Mouse (Mus musculus): ENCODE measurements around the gene Gm21973. TPM values are rescaled to one million over a fixed set of nuclear protein-coding genes. Genes with fewer than 3 reads are reported as not detected.

Gm21973 gene
- total and polyA plus RNA-seq, 2 experiments from 2014 or later: not detected

DNA sequence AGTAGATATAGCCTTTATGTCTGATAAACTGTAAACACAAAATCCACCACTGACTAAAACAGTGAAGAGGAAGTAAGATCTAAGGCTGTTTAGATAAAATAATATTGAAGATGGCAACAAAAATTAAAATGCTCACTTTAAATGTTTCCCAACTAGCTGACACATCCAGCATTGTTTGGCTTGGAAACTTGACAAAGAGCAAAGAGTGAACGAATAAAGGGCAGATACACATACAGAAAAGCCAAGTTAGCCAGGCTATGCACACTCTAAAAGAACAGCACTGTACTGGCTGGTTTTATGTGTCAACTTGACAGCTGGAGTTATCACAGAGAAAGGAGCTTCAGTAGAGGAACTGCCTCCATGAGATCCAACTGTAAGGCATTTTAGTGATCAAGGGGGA, 27.1 kb upstream of the Gm21973 start:
- ATAC-seq (ENCODE audit: low FRiP score): no peak
- H3K9me3 ChIP-seq (ENCODE audit: low read length): no peaks in the 10 kb centered on the region

DNA sequence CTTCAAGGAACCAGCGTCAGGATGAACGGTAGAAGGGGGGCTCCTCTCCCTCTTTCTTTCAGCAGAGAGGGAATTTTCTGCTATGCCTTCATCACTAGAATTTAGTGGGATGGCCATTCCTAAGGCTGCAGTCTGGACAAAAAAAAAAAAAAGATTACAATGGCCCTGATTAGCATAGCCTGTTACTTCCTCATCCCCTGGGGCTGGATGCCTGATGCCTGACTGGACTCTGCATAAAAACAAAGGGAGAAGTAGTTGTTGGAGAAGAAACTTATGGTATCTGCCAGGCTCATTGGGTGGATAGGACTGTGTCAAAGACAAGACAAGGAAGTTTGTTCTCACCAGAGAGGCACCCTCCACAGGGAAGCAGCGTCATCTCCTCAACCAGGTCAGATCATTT, 25.7 kb upstream of the Gm21973 start:
- Histone ChIP-seq H3K9me3 (ENCODE audit: low read length) (no peaks in the 10 kb centered on the region), H3K4me1 (ENCODE audit: insufficient read depth, low read length) (no peaks in the 10 kb centered on the region), H3K9ac (replicated peaks; ENCODE audit: low read length, poor library complexity, severe bottlenecking) (no peak overlapping the region), H3K4me3 (ENCODE audit: low read depth, low read length) (no peak overlapping the region), H3K4me2 (ENCODE audit: low read depth, low read length, poor library complexity, severe bottlenecking) (no peak overlapping the region), H3K27ac (ENCODE audit: low read depth, low read length) (no peak overlapping the region), H3K36me3 (ENCODE audit: insufficient read depth, low read length) (no peaks in the 10 kb centered on the region), H3K27me3 (ENCODE audit: insufficient read depth, low read length) (no peaks in the 10 kb centered on the region)
- no peak for ATAC-seq (ENCODE audit: low FRiP score)
- TF ChIP-seq CTCF (IDR thresholded peaks at IDR 0.05): no peak
- WGBS: 66% methylated on average over 3 of the region's 3 CpGs
- no peak for DNase-seq (ENCODE audit: low spot score)

More for the DNA sequence above, 27.1 kb upstream of the Gm21973 start:
- Histone ChIP-seq H3K9ac (replicated peaks; ENCODE audit: low read length, poor library complexity, severe bottlenecking) (no peak overlapping the region), H3K4me1 (ENCODE audit: insufficient read depth, low read length) (no peaks in the 10 kb centered on the region), H3K36me3 (ENCODE audit: insufficient read depth, low read length) (no peaks in the 10 kb centered on the region), H3K27me3 (ENCODE audit: insufficient read depth, low read length) (no peaks in the 10 kb centered on the region), H3K27ac (ENCODE audit: low read depth, low read length) (no peak overlapping the region), H3K4me3 (ENCODE audit: low read depth, low read length) (no peak overlapping the region), H3K4me2 (ENCODE audit: low read depth, low read length, poor library complexity, severe bottlenecking) (no peak overlapping the region)
- WGBS: 82% methylated on average over 1 of the region's 1 CpGs
- no peak for DNase-seq (ENCODE audit: low spot score)
- no peak for TF ChIP-seq CTCF (IDR thresholded peaks at IDR 0.05)

DNA sequence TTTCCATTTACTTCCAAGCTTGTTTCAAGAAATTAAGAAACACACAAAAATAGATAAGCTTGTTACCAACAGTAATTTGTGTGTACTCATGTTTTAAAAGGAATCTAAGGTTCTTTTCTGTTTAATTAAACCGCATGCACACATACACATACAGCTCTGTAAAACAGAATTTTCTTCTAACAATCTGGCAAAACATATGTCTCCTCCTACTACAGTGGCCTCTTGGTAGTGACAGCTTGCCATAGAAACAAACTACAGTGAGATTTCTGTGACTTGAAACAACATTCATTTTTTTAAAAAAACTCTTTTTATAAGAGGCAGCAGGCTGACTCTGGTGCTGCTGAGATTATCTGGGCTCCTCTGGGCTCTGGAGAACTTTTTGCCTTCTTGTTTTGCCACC, 18.7 kb upstream of the Gm21973 start:
- no peak overlapping the region for H3K4me2 ChIP-seq (ENCODE audit: low read depth, low read length, poor library complexity, severe bottlenecking)
- no peak overlapping the region for H3K9ac ChIP-seq (replicated peaks; ENCODE audit: low read length, poor library complexity, severe bottlenecking)
- H3K36me3 ChIP-seq (ENCODE audit: insufficient read depth, low read length): no peaks in the 10 kb centered on the region
- no peak for ATAC-seq (ENCODE audit: low FRiP score)
- H3K4me1 ChIP-seq (ENCODE audit: insufficient read depth, low read length): no peaks in the 10 kb centered on the region
- no peak for TF ChIP-seq CTCF (IDR thresholded peaks at IDR 0.05)
- H3K4me3 ChIP-seq (ENCODE audit: low read depth, low read length): no peak overlapping the region
- 94% methylated on average over 1 of the region's 1 CpGs for WGBS
- H3K27ac ChIP-seq (ENCODE audit: low read depth, low read length): no peak overlapping the region
- H3K9me3 ChIP-seq (ENCODE audit: low read length): no peaks in the 10 kb centered on the region
- H3K27me3 ChIP-seq (ENCODE audit: insufficient read depth, low read length): no peaks in the 10 kb centered on the region
- DNase-seq (ENCODE audit: low spot score): no peak

DNA sequence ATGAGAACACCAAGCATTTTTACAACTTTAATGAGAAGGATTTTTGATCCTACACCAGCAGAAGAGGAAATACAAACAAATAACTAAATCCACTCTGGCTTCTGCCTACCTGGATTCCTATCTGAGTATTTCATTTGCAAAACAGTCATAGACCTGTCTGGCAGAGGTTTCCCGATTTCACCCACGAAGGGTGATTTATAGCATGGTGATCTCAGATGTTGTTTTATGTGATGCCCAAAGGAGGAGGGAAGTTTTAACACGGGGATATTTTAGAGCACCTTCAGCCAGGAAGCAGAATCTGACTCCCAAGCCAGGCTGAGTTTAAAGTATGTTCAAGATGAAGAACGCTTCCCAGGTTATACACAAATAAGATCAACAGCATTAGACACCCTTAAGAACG, 13.4 kb upstream of the Gm21973 start:
- no peak for ATAC-seq (ENCODE audit: low FRiP score)
- no peak overlapping the region for H3K9ac ChIP-seq (replicated peaks; ENCODE audit: low read length, poor library complexity, severe bottlenecking)
- no peak overlapping the region for H3K4me2 ChIP-seq (ENCODE audit: low read depth, low read length, poor library complexity, severe bottlenecking)
- no peak for DNase-seq (ENCODE audit: low spot score)
- no peak overlapping the region for H3K27ac ChIP-seq (ENCODE audit: low read depth, low read length)
- no peaks in the 10 kb centered on the region for H3K27me3 ChIP-seq (ENCODE audit: insufficient read depth, low read length)
- no peak overlapping the region for H3K4me3 ChIP-seq (ENCODE audit: low read depth, low read length)
- no peaks in the 10 kb centered on the region for H3K4me1 ChIP-seq (ENCODE audit: insufficient read depth, low read length)
- no peaks in the 10 kb centered on the region for H3K36me3 ChIP-seq (ENCODE audit: insufficient read depth, low read length)
- no peaks in the 10 kb centered on the region for H3K9me3 ChIP-seq (ENCODE audit: low read length)
- no peak for TF ChIP-seq CTCF (IDR thresholded peaks at IDR 0.05)
- WGBS: 88% methylated on average over 5 of the region's 5 CpGs

DNA sequence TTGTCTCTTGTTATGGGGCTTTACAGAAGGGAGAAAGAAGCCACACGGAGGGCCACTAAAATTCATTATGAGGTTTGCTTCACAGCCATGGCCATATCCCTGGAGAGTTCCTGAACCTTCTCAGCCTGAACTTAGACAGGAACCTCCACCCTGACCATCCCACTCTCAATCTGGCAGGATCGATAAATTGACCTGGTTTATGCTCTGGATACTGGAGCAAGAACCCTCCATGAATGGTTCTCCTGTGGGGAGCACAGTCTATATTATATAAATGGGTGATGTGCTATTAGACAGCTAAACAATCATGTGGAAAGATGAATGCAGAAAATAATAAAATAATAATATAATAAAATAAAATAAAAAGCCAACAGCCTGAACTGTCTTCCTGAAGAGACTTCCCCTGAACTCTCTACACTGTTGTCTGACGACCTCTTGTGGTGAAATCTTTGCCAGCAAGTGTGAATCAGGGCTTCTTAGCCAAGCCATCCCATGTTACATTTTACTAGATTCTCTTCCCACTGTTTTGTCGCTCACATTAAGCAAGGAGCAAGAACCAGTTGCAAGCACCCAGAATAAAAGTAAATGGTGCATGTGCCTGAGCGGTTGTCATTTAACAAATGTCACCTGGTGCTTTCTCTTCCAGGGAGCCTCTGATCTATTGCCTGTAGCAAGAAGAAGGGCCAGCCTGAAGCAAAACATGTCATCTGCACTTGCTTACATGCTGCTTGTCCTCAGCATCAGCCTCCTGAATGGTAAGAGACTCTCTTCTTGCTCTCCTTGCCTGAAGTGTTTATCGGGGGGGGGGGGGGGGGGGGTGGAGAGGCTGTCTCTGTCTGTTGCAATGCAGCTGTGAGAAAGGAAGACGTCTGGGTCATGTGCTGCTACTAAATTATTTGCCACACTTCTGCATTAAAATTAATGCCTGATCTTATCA, 11.4 kb upstream of the Gm21973 start:
- H3K9me3 ChIP-seq (ENCODE audit: low read length): no peaks in the 10 kb centered on the region
- no peak overlapping the region for H3K9ac ChIP-seq (replicated peaks; ENCODE audit: low read length, poor library complexity, severe bottlenecking)
- no peaks in the 10 kb centered on the region for H3K27me3 ChIP-seq (ENCODE audit: insufficient read depth, low read length)
- H3K36me3 ChIP-seq (ENCODE audit: insufficient read depth, low read length): no peaks in the 10 kb centered on the region
- DNase-seq (ENCODE audit: low spot score) (peak; percentile 87), ATAC-seq (ENCODE audit: low FRiP score) (peak; percentile 72; the same call in 1 of the 2 replicates)
- H3K4me2 ChIP-seq (ENCODE audit: low read depth, low read length, poor library complexity, severe bottlenecking): no peak overlapping the region
- no peak overlapping the region for H3K4me3 ChIP-seq (ENCODE audit: low read depth, low read length)
- 52% methylated on average over 7 of the region's 7 CpGs for WGBS
- H3K27ac ChIP-seq (ENCODE audit: low read depth, low read length): no peak overlapping the region
- H3K4me1 ChIP-seq (ENCODE audit: insufficient read depth, low read length): no peaks in the 10 kb centered on the region
- peak; percentile 84 for TF ChIP-seq CTCF (IDR thresholded peaks at IDR 0.05)

DNA sequence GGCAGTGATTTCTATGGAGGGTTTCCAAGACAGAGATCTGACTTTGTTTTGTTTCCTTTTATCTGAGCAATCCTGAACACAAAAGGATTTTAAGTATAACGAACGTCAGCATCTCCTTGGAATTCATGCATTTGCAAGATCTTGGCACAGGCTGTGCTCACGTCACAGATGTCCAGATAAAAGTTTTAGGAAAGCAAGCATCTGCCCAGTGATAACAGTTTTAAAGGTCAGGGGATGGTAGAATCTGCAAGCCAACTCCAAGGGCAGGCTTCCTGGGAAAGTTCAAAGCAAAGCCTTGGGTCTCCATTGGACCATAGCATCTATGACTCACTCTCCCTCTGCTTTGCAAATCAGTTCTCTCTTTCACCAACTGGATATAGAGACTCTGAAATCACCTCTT, 5.4 kb downstream of the Gm21973 start:
- no peak overlapping the region for H3K4me3 ChIP-seq (ENCODE audit: low read depth, low read length)
- no peak for TF ChIP-seq CTCF (IDR thresholded peaks at IDR 0.05)
- no peak overlapping the region for H3K27ac ChIP-seq (ENCODE audit: low read depth, low read length)
- H3K36me3 ChIP-seq (ENCODE audit: insufficient read depth, low read length): no peaks in the 10 kb centered on the region
- no peaks in the 10 kb centered on the region for H3K27me3 ChIP-seq (ENCODE audit: insufficient read depth, low read length)
- H3K4me2 ChIP-seq (ENCODE audit: low read depth, low read length, poor library complexity, severe bottlenecking): no peak overlapping the region
- no peaks in the 10 kb centered on the region for H3K9me3 ChIP-seq (ENCODE audit: low read length)
- H3K4me1 ChIP-seq (ENCODE audit: insufficient read depth, low read length): no peaks in the 10 kb centered on the region
- no peak overlapping the region for H3K9ac ChIP-seq (replicated peaks; ENCODE audit: low read length, poor library complexity, severe bottlenecking)
- DNase-seq (ENCODE audit: low spot score) (no peak), ATAC-seq (ENCODE audit: low FRiP score) (no peak)
- WGBS: 75% methylated on average over 3 of the region's 3 CpGs
